Mouse (Mus musculus) heart, adult 2 months (tissue): ENCODE data around the gene Notch4. TPM values are rescaled to one million over a fixed set of nuclear protein-coding genes. Genes with fewer than 3 reads are reported as not detected.
A peak's percentile ranks its signal among the peaks of the same experiment; 100 is the strongest.

ENCODE experiments used
- DNase-seq, 2 experiments: peaks; one replicate each; pipeline ENCODE4 v3.0.0; 2021
- H3K27ac ChIP-seq: fragments of 200-600 bp; 2 replicates; pipeline ENCODE4 v1.8.1; 2022
- H3K27me3 ChIP-seq: fragments of 200-500 bp; 2 replicates; pipeline ENCODE4 v1.6.1; 2012; ENCODE audit warnings: mild to moderate bottlenecking, low read length, inconsistent platforms, mixed read lengths; ENCODE audit not compliant: control insufficient read depth, insufficient read depth
- H3K36me3 ChIP-seq: fragments of 200-500 bp; 2 replicates; pipeline ENCODE4 v1.6.1; 2012; ENCODE audit warnings: low read length, inconsistent platforms; ENCODE audit not compliant: control insufficient read depth, insufficient read depth
- H3K4me1 ChIP-seq: fragments of 200-500 bp; 2 replicates; pipeline ENCODE4 v1.6.1; 2011; ENCODE audit warnings: low read length; ENCODE audit not compliant: control insufficient read depth, insufficient read depth
- H3K4me3 ChIP-seq: fragments of 200-600 bp; 2 replicates; pipeline ENCODE4 v1.8.1; 2022
- H3K79me2 ChIP-seq: fragments of 200-500 bp; replicated peaks from 2 replicates; pipeline ENCODE4 v1.6.1; 2012; ENCODE audit warnings: mild to moderate bottlenecking, inconsistent platforms, low read length, moderate library complexity, mixed read lengths; ENCODE audit not compliant: control insufficient read depth, insufficient read depth
- H3K9ac ChIP-seq: fragments of 200-500 bp; 2 replicates; pipeline ENCODE4 v1.6.1; 2012; ENCODE audit warnings: low read depth, mild to moderate bottlenecking, control low read depth, inconsistent platforms, low read length, mixed read lengths
- CTCF ChIP-seq: fragments of 200-600 bp; IDR thresholded peaks from 2 replicates; pipeline ENCODE4 v1.8.1; 2022; ENCODE audit warnings: antibody characterized with exemption, mild to moderate bottlenecking, moderate library complexity
- EP300 ChIP-seq: fragments of 200-500 bp; IDR thresholded peaks from 2 replicates; pipeline ENCODE4 v1.6.1; 2011; ENCODE audit warnings: low read depth, low read length, control low read depth; ENCODE audit not compliant: insufficient read depth
- POLR2A ChIP-seq: fragments of 200-500 bp; IDR thresholded peaks from 2 replicates; pipeline ENCODE4 v1.6.1; 2011; ENCODE audit warnings: mild to moderate bottlenecking, low read depth, low read length, control low read depth; ENCODE audit not compliant: insufficient read depth
- WGBS: fragments of 180-500 bp; shearing (Covaris S2); methylation state at CpG from one replicate; pipeline ENCODE4 v1.1.7; 2018; 5-methylcytosine and 5-hydroxymethylcytosine counted together
- intact Hi-C: fragments of 180-260 bp; cut with DNase I; formaldehyde crosslinking; loops from one replicate; pipeline ENCODE4 v1.15.1; 2025
- polyA plus RNA-seq: library from polyadenylated mRNA; depleted of rRNA; stranded (reverse); fragments of >200 nt; gene quantifications from 2 replicates; pipeline ENCODE4 v1.2.3, GENCODE M21; 2012
- total RNA-seq, 2 experiments: library from RNA; stranded (reverse); gene quantifications; 2 replicates each; pipeline ENCODE4 v1.2.3; 2021

Notch4 gene
- total and polyA plus RNA-seq, 3 experiments = 21.4 to 32.3 (median 30.4) TPM

DNA sequence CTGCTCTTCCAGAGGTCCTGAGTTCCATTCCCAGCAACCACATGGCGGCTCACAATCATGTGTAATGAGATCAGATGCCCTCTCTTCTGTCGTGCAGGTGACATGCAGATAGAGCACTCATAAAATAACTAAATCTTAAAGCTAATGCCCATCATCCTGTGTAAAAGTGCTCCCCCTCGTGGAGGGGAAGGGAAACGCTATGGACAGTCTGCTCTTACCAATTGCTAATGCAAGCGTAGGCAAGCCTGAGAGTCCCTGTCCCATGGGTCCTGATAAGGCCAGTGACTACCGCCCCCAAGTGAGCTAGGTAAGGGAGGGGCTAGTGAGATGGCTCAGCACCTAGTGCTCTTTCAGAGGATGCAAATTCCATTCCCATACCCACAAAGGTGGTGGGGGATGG, 54.9 kb downstream of the Notch4 start:
- no peaks in the 10 kb centered on the region for H3K36me3 ChIP-seq
- no peaks in the 10 kb centered on the region for H3K27me3 ChIP-seq
- intact Hi-C loops = loop anchor here (1.0 to 5.0 kb wide), 3 partner anchors 46 to 179 kb away; no protein-coding TSS in a partner anchor
- 13% methylated on average over 6 of the region's 6 CpGs for WGBS
- no peaks in the 10 kb centered on the region for H3K4me1 ChIP-seq
- H3K27ac ChIP-seq = no peak overlapping the region
- TF ChIP-seq EP300 (0 out of 2 replicates have a peak, but pooled peaks have one; percentile 29), POLR2A (0 out of 2 replicates have a peak, but pooled peaks have one; percentile 12), CTCF (peak; percentile 96)
- H3K4me3 ChIP-seq = no peak overlapping the region
- peak; percentile 67 to 76 for DNase-seq
- no peaks in the 10 kb centered on the region for H3K79me2 ChIP-seq
- no peak overlapping the region for H3K9ac ChIP-seq

DNA sequence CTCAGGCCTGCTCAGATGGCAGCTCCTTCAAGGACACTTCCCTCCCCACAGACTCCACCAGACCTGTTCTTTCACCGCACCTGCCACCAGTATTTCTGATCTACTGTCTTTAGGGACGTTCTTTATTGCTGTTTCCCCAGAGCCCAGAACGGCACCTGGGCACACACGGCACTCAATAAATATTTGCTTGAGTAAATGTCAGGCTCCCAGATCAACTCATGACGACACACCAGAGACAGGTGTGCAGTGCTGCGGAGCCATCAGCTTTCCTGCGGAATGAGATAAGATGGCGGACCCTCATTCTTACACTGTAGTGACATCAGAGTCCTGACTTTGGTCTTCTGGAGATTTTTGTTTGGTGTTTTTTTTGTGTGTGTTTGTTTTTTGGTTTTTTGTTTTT, 56.9 kb downstream of the Notch4 start:
- Histone ChIP-seq H3K9ac (no peak overlapping the region), H3K4me3 (no peak overlapping the region), H3K27ac (no peak overlapping the region), H3K27me3 (no peaks in the 10 kb centered on the region), H3K4me1 (no peaks in the 10 kb centered on the region), H3K36me3 (no peaks in the 10 kb centered on the region), H3K79me2 (no peaks in the 10 kb centered on the region)
- intact Hi-C loops = no loop called here
- no peak for TF ChIP-seq POLR2A
- no peak for TF ChIP-seq EP300
- TF ChIP-seq CTCF = no peak
- DNase-seq = no peak
- 91% methylated on average over 8 of the region's 8 CpGs for WGBS

DNA sequence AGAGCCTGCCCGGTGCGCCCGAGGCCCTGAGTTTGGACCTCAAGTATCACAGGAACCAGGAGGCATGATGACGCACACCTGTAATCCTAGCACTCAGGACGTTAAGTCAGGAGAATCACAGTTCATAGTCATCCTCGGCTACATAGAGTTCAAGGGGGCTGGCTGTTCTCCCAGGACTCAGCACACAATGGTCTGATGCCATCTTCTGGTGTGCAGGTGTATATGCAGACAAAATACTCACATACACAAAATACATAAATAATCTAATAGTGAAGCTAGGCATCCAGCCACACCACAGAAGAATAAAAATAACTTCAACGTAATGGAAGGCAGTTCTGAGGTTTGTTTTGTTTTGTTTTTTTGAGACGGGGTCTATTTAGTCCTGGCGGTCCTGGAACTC, 59.1 kb downstream of the Notch4 start:
- Histone ChIP-seq H3K4me3 (no peak overlapping the region), H3K9ac (no peak overlapping the region), H3K27ac (no peak overlapping the region), H3K27me3 (no peaks in the 10 kb centered on the region), H3K36me3 (no peaks in the 10 kb centered on the region), H3K4me1 (no peaks in the 10 kb centered on the region; the same call in 1 of the 2 replicates), H3K79me2 (no peaks in the 10 kb centered on the region)
- 78% methylated on average over 9 of the region's 9 CpGs for WGBS
- intact Hi-C loops = no loop called here
- DNase-seq = no peak
- TF ChIP-seq CTCF (peak; percentile 39), EP300 (no peak)

DNA sequence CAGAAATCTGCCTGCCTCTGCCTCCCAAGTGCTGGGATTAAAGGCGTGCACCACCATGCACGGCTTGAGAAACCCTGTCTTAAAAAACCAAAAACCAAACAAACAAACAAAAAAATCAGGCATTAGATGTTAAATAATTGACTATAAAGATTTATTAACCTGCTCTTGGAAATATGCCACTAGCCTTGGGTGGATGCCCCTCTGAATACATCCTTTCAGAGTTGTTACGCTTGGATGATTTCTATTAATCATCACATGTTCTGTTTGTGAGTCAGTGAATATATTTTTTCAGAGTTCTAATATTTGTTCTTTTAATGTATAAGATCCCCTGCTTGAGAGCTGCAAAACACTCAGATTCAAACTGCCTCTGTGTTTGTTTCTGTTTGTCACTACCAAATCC, 60.9 kb downstream of the Notch4 start:
- Histone ChIP-seq H3K27me3 (no peaks in the 10 kb centered on the region), H3K4me3 (no peak overlapping the region), H3K36me3 (no peaks in the 10 kb centered on the region), H3K4me1 (peaks cover 2% of the 10 kb centered on the region), H3K9ac (no peak overlapping the region), H3K79me2 (no peaks in the 10 kb centered on the region), H3K27ac (no peak overlapping the region)
- intact Hi-C loops = no loop called here
- TF ChIP-seq POLR2A (no peak), EP300 (no peak), CTCF (no peak)
- WGBS = 93% methylated on average over 3 of the region's 3 CpGs
- no peak for DNase-seq

DNA sequence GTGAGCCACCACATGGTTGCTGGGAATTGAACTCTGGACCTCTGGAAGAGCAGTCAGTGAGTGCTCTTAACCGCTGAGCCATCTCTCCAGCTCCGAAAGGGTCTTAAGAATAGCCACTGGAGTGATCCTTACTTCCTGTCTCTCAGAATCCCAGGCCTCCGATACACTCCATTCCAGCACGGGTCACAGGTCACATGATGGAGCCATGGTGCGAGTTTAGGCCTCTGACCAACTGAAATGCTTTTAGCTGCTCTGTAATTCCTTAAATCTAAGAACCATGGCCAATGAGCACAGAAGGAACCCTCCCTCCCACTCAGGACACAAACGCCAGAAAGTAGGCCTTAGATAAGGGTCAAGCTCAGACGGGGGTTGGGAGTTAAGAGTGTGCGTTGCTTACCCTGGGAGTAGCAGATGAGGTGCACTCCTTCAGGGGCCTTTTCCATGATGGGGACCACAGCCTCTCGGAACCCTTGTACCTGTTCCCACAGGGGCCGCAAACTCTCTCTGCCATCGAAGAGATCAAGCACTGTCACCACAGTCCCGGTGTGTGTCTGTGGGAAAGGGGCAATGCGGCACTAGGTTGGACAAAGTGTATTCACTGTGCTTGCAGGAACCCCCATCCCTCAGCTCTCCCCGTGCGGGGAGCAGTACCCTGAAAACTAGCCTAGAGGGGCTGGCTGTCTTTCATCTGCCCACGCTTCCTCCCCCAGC, 62.1 kb downstream of the Notch4 start:
- peak overlapping the region; percentile 95 for H3K27ac ChIP-seq
- DNase-seq = no peak
- H3K27me3 ChIP-seq = no peaks in the 10 kb centered on the region
- H3K4me1 ChIP-seq = peaks cover 4% of the 10 kb centered on the region
- peak overlapping the region; percentile 73 for H3K4me3 ChIP-seq
- intact Hi-C loops = loop anchor here (2.0 kb wide), 2 partner anchors 19 to 61 kb away; partner anchors contain the start of gene Notch4
- no peaks in the 10 kb centered on the region for H3K79me2 ChIP-seq
- WGBS = 50% methylated on average over 16 of the region's 16 CpGs
- TF ChIP-seq CTCF (no peak), EP300 (no peak), POLR2A (no peak)
- no peaks in the 10 kb centered on the region for H3K36me3 ChIP-seq
- H3K9ac ChIP-seq = peak overlapping the region; percentile 74

DNA sequence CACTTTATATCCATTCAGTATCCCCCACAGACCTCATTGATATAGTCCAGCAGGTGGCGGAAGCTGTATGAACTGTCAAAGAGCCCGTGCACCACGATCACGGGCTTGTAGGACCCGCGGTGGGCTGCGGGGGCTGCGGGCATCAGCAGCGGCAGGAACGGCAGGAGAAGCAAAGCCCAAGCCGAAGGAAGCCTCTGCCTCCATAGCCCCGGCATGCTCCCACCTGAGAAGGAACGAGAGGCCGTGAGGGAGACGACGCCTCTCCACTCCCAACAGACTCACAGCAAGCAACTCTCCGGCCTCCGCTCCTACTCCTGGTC, 62.7 kb downstream of the Notch4 start:
- H3K27me3 ChIP-seq = no peaks in the 10 kb centered on the region
- intact Hi-C loops = loop anchor here (2.0 kb wide), 2 partner anchors 20 to 62 kb away; partner anchors contain the start of gene Notch4
- WGBS = 2% methylated on average over 18 of the region's 18 CpGs

More for the DNA sequence above, 62.7 kb downstream of the Notch4 start:
- DNase-seq = peak in 1 of 2 experiments; percentile 45
- peak overlapping the region; percentile 95 for H3K27ac ChIP-seq
- peak overlapping the region; percentile 74 for H3K9ac ChIP-seq
- no peaks in the 10 kb centered on the region for H3K79me2 ChIP-seq
- peaks cover 5% of the 10 kb centered on the region for H3K4me1 ChIP-seq
- no peak for TF ChIP-seq POLR2A
- peak; percentile 63 for TF ChIP-seq CTCF
- H3K36me3 ChIP-seq = no peaks in the 10 kb centered on the region
- H3K4me3 ChIP-seq = peak overlapping the region; percentile 73
